Mouse (Mus musculus) myocyte (in vitro differentiated cells): ENCODE data around the gene Hdac7.

ENCODE experiments used
- POLR2A ChIP-seq: IDR thresholded peaks from one replicate; pipeline ENCODE4 v1.6.1; 2011; ENCODE audit warnings: low read depth, mild to moderate bottlenecking, control low read depth, moderate library complexity; ENCODE audit not compliant: insufficient read length
- POLR2AphosphoS2 ChIP-seq: IDR thresholded peaks from one replicate; pipeline ENCODE4 v1.6.1; 2011; ENCODE audit warnings: low read depth, control low read depth; ENCODE audit not compliant: insufficient read length
- USF1 ChIP-seq: IDR thresholded peaks from one replicate; pipeline ENCODE4 v1.6.1; 2011; ENCODE audit warnings: low read depth, mild to moderate bottlenecking, control low read depth, moderate library complexity

DNA sequence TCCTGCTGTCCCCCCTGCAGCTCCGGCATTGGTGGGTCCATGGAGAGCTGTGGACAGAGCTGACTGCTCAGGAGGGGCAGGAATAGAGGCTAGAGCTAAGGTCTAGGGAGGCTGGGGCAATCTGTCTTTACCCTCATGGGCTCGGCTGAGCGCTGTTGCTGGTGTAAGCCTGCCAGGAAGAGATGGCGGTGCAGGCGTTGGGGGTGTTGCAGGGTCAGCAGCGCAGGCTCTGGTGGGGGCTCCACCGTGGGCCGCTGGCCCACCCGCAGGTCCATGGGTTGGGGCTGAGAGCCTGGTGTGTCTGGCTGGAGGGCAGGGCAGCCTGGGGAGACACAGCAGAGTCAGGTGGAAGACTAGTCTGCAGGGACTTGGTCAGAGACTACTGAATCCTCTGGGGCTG, 33.0 kb downstream of the Hdac7 start:
- TF ChIP-seq USF1: no peak
- TF ChIP-seq POLR2A: no peak
- no peak for TF ChIP-seq POLR2AphosphoS2
